In genomic region chr6:38737763-38738162, GRCm38 (mm10) we compare ENCODE assay signal across 14 mouse cellular contexts.
DNase-seq lines count a peak whose midpoint lies in the region; ATAC-seq and TF ChIP-seq lines count a peak whose summit lies in the region.
"Had no signal": no experiment of that assay in that cellular context is flagged by ENCODE, and none has a peak within 500 bp of the region (broad histone marks: within the 10 kb centered on the region; RNA-seq: fewer than 3 reads in every experiment).

No protein-coding gene starts in this region.

- H3K9ac ChIP-seq in lung, embryonic 14.5 days = no peak overlapping the region
- H3K9ac ChIP-seq in liver, postnatal 0 days (replicated peaks) = no peak overlapping the region
- H3K9ac ChIP-seq: embryonic facial prominence, embryonic 12.5 days; forebrain, embryonic 12.5 days had no signal

- no peak overlapping the region for H3K4me3 ChIP-seq in lung, embryonic 14.5 days (ENCODE audit: low read depth, low read length)
- H3K4me3 ChIP-seq in lung, adult 2 months (replicated peaks; ENCODE audit: extremely low read depth, low read depth, low read length) = no peak overlapping the region
- no peak overlapping the region for H3K4me3 ChIP-seq in liver, postnatal 0 days (ENCODE audit: low read depth, low read length)
- H3K4me3 ChIP-seq: embryonic facial prominence, embryonic 12.5 days; forebrain, embryonic 12.5 days; midbrain, embryonic 10.5 days had no signal

- peak; percentile 26 for TF ChIP-seq CTCF in lung, embryonic 14.5 days (IDR thresholded peaks at IDR 0.05; ENCODE audit: low read depth)
- no peak for TF ChIP-seq CTCF in lung, adult 2 months (IDR thresholded peaks at IDR 0.05; ENCODE audit: insufficient read depth, low read length)
- peak; percentile 60 for TF ChIP-seq CTCF in liver, postnatal 0 days (IDR thresholded peaks at IDR 0.05; ENCODE audit: low read depth)

- H3K4me2 ChIP-seq in lung, embryonic 14.5 days = no peak overlapping the region
- H3K4me2 ChIP-seq in liver, postnatal 0 days (ENCODE audit: low read depth, low read length) = no peak overlapping the region
- H3K4me2 ChIP-seq: embryonic facial prominence, embryonic 12.5 days; forebrain, embryonic 12.5 days had no signal

- no peaks in the 10 kb centered on the region for H3K4me1 ChIP-seq in lung, embryonic 14.5 days (ENCODE audit: insufficient read depth)
- H3K4me1 ChIP-seq in lung, adult 2 months (ENCODE audit: control insufficient read depth, insufficient read depth, low read length) = peaks cover 2% of the 10 kb centered on the region; the same call in 1 of the 2 replicates
- no peaks in the 10 kb centered on the region for H3K4me1 ChIP-seq in liver, postnatal 0 days (ENCODE audit: insufficient read depth)
- H3K4me1 ChIP-seq: embryonic facial prominence, embryonic 12.5 days; forebrain, embryonic 12.5 days; midbrain, embryonic 10.5 days had no signal

- ATAC-seq in lung, embryonic 14.5 days (ENCODE audit: insufficient read depth) = no peak
- no peak for ATAC-seq in liver, postnatal 0 days
- ATAC-seq in frontal cortex, adult (ENCODE audit: low TSS enrichment) = no peak
- ATAC-seq: hindbrain, embryonic 16.5 days had no signal

- no peak overlapping the region for H3K27ac ChIP-seq in lung, embryonic 14.5 days (ENCODE audit: low read depth)
- no peak overlapping the region for H3K27ac ChIP-seq in liver, postnatal 0 days (ENCODE audit: low read depth)
- H3K27ac ChIP-seq: embryonic facial prominence, embryonic 12.5 days; forebrain, embryonic 12.5 days; midbrain, embryonic 10.5 days had no signal

- no peak for TF ChIP-seq EP300 in liver, postnatal 0 days (IDR thresholded peaks at IDR 0.05; ENCODE audit: low read depth)

- intact Hi-C loops in heart, postnatal 10 days (cut with DNase I) = loop anchor here (10.0 kb wide), 1 partner anchor 137 kb away; the partner anchor contains the start of genes Hipk2 and Tbxas1

- peak; percentile 22 to 46 for DNase-seq in heart, adult 18-20 months
- DNase-seq in heart, postnatal 10 days = no peak
- DNase-seq in lung, embryonic 14.5 days = no peak
- DNase-seq in lung, adult 2 months = no peak
- DNase-seq in ES-CJ7 (ENCODE audit: low read depth, low spot score) = peak; percentile 41
- no peak for DNase-seq in liver, postnatal 0 days
- no peak for DNase-seq in urinary bladder, postnatal 10 days (ENCODE audit: low spot score)
- DNase-seq: cerebellum, adult 9-10 months; gastrocnemius, postnatal 14 days had no signal

- no peaks in the 10 kb centered on the region for H3K9me3 ChIP-seq in lung, embryonic 14.5 days (ENCODE audit: low read depth, low read length)
- H3K9me3 ChIP-seq in liver, postnatal 0 days (ENCODE audit: low read length) = no peaks in the 10 kb centered on the region
- H3K9me3 ChIP-seq: embryonic facial prominence, embryonic 12.5 days; forebrain, embryonic 12.5 days; midbrain, embryonic 10.5 days had no signal

- H3K27me3 ChIP-seq in lung, embryonic 14.5 days (ENCODE audit: insufficient read depth, low read length) = no peaks in the 10 kb centered on the region
- H3K27me3 ChIP-seq in liver, postnatal 0 days (ENCODE audit: insufficient read depth, low read length) = no peaks in the 10 kb centered on the region
- H3K27me3 ChIP-seq: embryonic facial prominence, embryonic 12.5 days; forebrain, embryonic 12.5 days had no signal

- WGBS in lung, embryonic 14.5 days = 57% methylated on average over 2 of the region's 2 CpGs
- WGBS in lung, adult 2 months = 40% methylated on average over 2 of the region's 2 CpGs
- WGBS in liver, postnatal 0 days (ENCODE audit: insufficient replicate concordance) = 45% methylated on average over 2 of the region's 2 CpGs

- no peak for TF ChIP-seq POLR2A in lung, adult 2 months (IDR thresholded peaks at IDR 0.05; ENCODE audit: borderline replicate concordance, extremely low read depth, low read depth, low read length)

- H3K36me3 ChIP-seq in lung, embryonic 14.5 days (ENCODE audit: insufficient read depth) = peaks cover 66% of the 10 kb centered on the region
- peaks cover 87% of the 10 kb centered on the region for H3K36me3 ChIP-seq in liver, postnatal 0 days (replicated peaks; ENCODE audit: insufficient read depth, low read length)

Comparison
In these comparisons a context has a peak if more than half of its experiments do, and no peak if none do; other contexts are left out.
1. DNase-seq: peak in heart, adult 18-20 months (2 of 2) and ES-CJ7 (single experiment); none in heart, postnatal 10 days (0 of 2), lung, embryonic 14.5 days (single experiment), lung, adult 2 months (single experiment), liver, postnatal 0 days (single experiment) and urinary bladder, postnatal 10 days (single experiment).